Mouse (Mus musculus): Measurements from ENCODE around the gene Ranbp10. TPM values are rescaled to one million over a fixed set of nuclear protein-coding genes. Genes with fewer than 3 reads are reported as not detected.

Gene Ranbp10
- total and polyA plus RNA-seq, 2 experiments from 2014 or later, result 4.5 to 13.6 TPM

- H3K9ac ChIP-seq, result no peak overlapping the region
- no peak for ATAC-seq
- WGBS, result 44% methylated on average over 2 of the region's 2 CpGs
- no peak overlapping the region for H3K4me2 ChIP-seq (ENCODE audit: low read depth)
- H3K9me3 ChIP-seq (ENCODE audit: low read length), result no peaks in the 10 kb centered on the region
- H3K27ac ChIP-seq (ENCODE audit: low read depth, low read length), result no peak overlapping the region
- H3K36me3 ChIP-seq (ENCODE audit: insufficient read depth), result no peaks in the 10 kb centered on the region
- H3K4me3 ChIP-seq (ENCODE audit: low read depth, low read length), result no peak overlapping the region
- no peaks in the 10 kb centered on the region for H3K27me3 ChIP-seq (ENCODE audit: insufficient read depth, low read length)
- TF ChIP-seq CTCF (IDR thresholded peaks at IDR 0.05; ENCODE audit: low read depth), result no peak
- peaks cover 6% of the 10 kb centered on the region for H3K4me1 ChIP-seq (ENCODE audit: insufficient read depth)
- DNase-seq, result no peak
Observed at GRCm38 (mm10) chr8:105753916-105754315, 73.2 kb downstream of the Ranbp10 start.

- no peaks in the 10 kb centered on the region for H3K9me3 ChIP-seq (ENCODE audit: low read length)
- H3K4me1 ChIP-seq (ENCODE audit: insufficient read depth), result peaks cover 6% of the 10 kb centered on the region
- no peak overlapping the region for H3K9ac ChIP-seq
- ATAC-seq (peak; percentile 60), DNase-seq (peak; percentile 56)
- no peaks in the 10 kb centered on the region for H3K36me3 ChIP-seq (ENCODE audit: insufficient read depth)
- no peak for TF ChIP-seq CTCF (IDR thresholded peaks at IDR 0.05; ENCODE audit: low read depth)
- peak overlapping the region; percentile 23 for H3K4me2 ChIP-seq (ENCODE audit: low read depth)
- no peak overlapping the region for H3K27ac ChIP-seq (ENCODE audit: low read depth, low read length)
- 6% methylated on average over 11 of the region's 11 CpGs for WGBS
- no peak overlapping the region for H3K4me3 ChIP-seq (ENCODE audit: low read depth, low read length)
- H3K27me3 ChIP-seq (ENCODE audit: insufficient read depth, low read length), result no peaks in the 10 kb centered on the region
Observed at GRCm38 (mm10) chr8:105750606-105751005, 76.5 kb downstream of the Ranbp10 start.

GRCm38 (mm10) chr8:105743301-105743700 is 83.8 kb downstream of the Ranbp10 start:
- H3K27me3 ChIP-seq (ENCODE audit: insufficient read depth, low read length), result no peaks in the 10 kb centered on the region
- no peaks in the 10 kb centered on the region for H3K36me3 ChIP-seq (ENCODE audit: insufficient read depth)
- TF ChIP-seq CTCF (IDR thresholded peaks at IDR 0.05; ENCODE audit: low read depth), result no peak
- no peak overlapping the region for H3K4me3 ChIP-seq (ENCODE audit: low read depth, low read length)
- WGBS, result 89% methylated on average over 4 of the region's 4 CpGs
- no peaks in the 10 kb centered on the region for H3K4me1 ChIP-seq (ENCODE audit: insufficient read depth)
- H3K4me2 ChIP-seq (ENCODE audit: low read depth), result no peak overlapping the region
- H3K9ac ChIP-seq, result no peak overlapping the region
- no peaks in the 10 kb centered on the region for H3K9me3 ChIP-seq (ENCODE audit: low read length)
- ATAC-seq (no peak), DNase-seq (no peak)
- H3K27ac ChIP-seq (ENCODE audit: low read depth, low read length), result no peak overlapping the region

GRCm38 (mm10) chr8:105739216-105739615 is 87.9 kb downstream of the Ranbp10 start:
- Histone ChIP-seq H3K4me2 (ENCODE audit: low read depth) (no peak overlapping the region), H3K27ac (ENCODE audit: low read depth, low read length) (no peak overlapping the region), H3K4me1 (ENCODE audit: insufficient read depth) (no peaks in the 10 kb centered on the region), H3K36me3 (ENCODE audit: insufficient read depth) (no peaks in the 10 kb centered on the region), H3K4me3 (ENCODE audit: low read depth, low read length) (no peak overlapping the region), H3K9me3 (ENCODE audit: low read length) (no peaks in the 10 kb centered on the region), H3K27me3 (ENCODE audit: insufficient read depth, low read length) (no peaks in the 10 kb centered on the region), H3K9ac (no peak overlapping the region)
- TF ChIP-seq CTCF (IDR thresholded peaks at IDR 0.05; ENCODE audit: low read depth), result no peak
- ATAC-seq (no peak), DNase-seq (no peak)
- WGBS, result 97% methylated on average over 5 of the region's 5 CpGs

GRCm38 (mm10) chr8:105732186-105732585 is 95.0 kb downstream of the Ranbp10 start:
- WGBS, result 97% methylated on average over 5 of the region's 5 CpGs
- ATAC-seq (no peak), DNase-seq (no peak)
- H3K27me3 ChIP-seq (ENCODE audit: insufficient read depth, low read length), result no peaks in the 10 kb centered on the region
- H3K4me3 ChIP-seq (ENCODE audit: low read depth, low read length), result no peak overlapping the region
- no peaks in the 10 kb centered on the region for H3K9me3 ChIP-seq (ENCODE audit: low read length)
- peaks cover 13% of the 10 kb centered on the region for H3K36me3 ChIP-seq (ENCODE audit: insufficient read depth)
- H3K9ac ChIP-seq, result no peak overlapping the region
- TF ChIP-seq CTCF (IDR thresholded peaks at IDR 0.05; ENCODE audit: low read depth), result no peak
- H3K27ac ChIP-seq (ENCODE audit: low read depth, low read length), result no peak overlapping the region
- no peaks in the 10 kb centered on the region for H3K4me1 ChIP-seq (ENCODE audit: insufficient read depth)
- no peak overlapping the region for H3K4me2 ChIP-seq (ENCODE audit: low read depth)

- no peak for DNase-seq
- Histone ChIP-seq H3K9me3 (ENCODE audit: low read length) (no peaks in the 10 kb centered on the region), H3K27me3 (ENCODE audit: insufficient read depth, low read length) (no peaks in the 10 kb centered on the region), H3K4me1 (ENCODE audit: insufficient read depth) (no peaks in the 10 kb centered on the region), H3K4me2 (ENCODE audit: low read depth) (no peak overlapping the region), H3K36me3 (ENCODE audit: insufficient read depth) (peaks cover 41% of the 10 kb centered on the region), H3K4me3 (ENCODE audit: low read depth, low read length) (no peak overlapping the region), H3K9ac (no peak overlapping the region), H3K27ac (ENCODE audit: low read depth, low read length) (no peak overlapping the region)
- 87% methylated on average over 18 of the region's 18 CpGs for WGBS
- TF ChIP-seq CTCF (IDR thresholded peaks at IDR 0.05; ENCODE audit: low read depth), result no peak
- no peak for ATAC-seq
Observed at GRCm38 (mm10) chr8:105727397-105728124, 99.6 kb downstream of the Ranbp10 start.

- peaks cover 41% of the 10 kb centered on the region for H3K36me3 ChIP-seq (ENCODE audit: insufficient read depth)
- no peaks in the 10 kb centered on the region for H3K9me3 ChIP-seq (ENCODE audit: low read length)
- H3K4me3 ChIP-seq (ENCODE audit: low read depth, low read length), result no peak overlapping the region
- H3K27me3 ChIP-seq (ENCODE audit: insufficient read depth, low read length), result no peaks in the 10 kb centered on the region
- H3K9ac ChIP-seq, result no peak overlapping the region
- ATAC-seq (no peak), DNase-seq (no peak)
- no peak overlapping the region for H3K4me2 ChIP-seq (ENCODE audit: low read depth)
- no peak for TF ChIP-seq CTCF (IDR thresholded peaks at IDR 0.05; ENCODE audit: low read depth)
- H3K4me1 ChIP-seq (ENCODE audit: insufficient read depth), result no peaks in the 10 kb centered on the region
- WGBS, result 86% methylated on average over 5 of the region's 5 CpGs
- no peak overlapping the region for H3K27ac ChIP-seq (ENCODE audit: low read depth, low read length)
Observed at GRCm38 (mm10) chr8:105725726-105726125, 101.4 kb downstream of the Ranbp10 start.
